Mouse (Mus musculus) heart, postnatal 0 days (tissue): ENCODE results near the gene Tdrkh.

Experiments used
- CTCF ChIP-seq: IDR thresholded peaks from 2 replicates; pipeline ENCODE4 v1.5.1; 2016; ENCODE audit warnings: antibody characterized with exemption, control low read depth, low read depth
- EP300 ChIP-seq: IDR thresholded peaks from 2 replicates; pipeline ENCODE4 v1.6.1; 2016; ENCODE audit warnings: antibody characterized with exemption, low read depth

GRCm38 (mm10) chr3:94363291-94364153, 49.6 kb upstream of the Tdrkh start:
- no peak for TF ChIP-seq CTCF
- no peak for TF ChIP-seq EP300
